Mouse (Mus musculus) forebrain, embryonic 14.5 days (tissue): Measurements from ENCODE around the gene Nae1. TPM values are rescaled to one million over a fixed set of nuclear protein-coding genes. Genes with fewer than 3 reads are reported as not detected.
A peak's percentile ranks its signal among the peaks of the same experiment; 100 is the strongest.

ENCODE experiments used
- ATAC-seq: fragments of 200-750 bp; cut with Nextera tagmentation; 2 replicates; pipeline ENCODE4 v1.8.0; 2017; ENCODE audit warnings: mild to moderate bottlenecking, moderate library complexity
- DNase-seq: peaks from one replicate; pipeline ENCODE4 v3.0.0-alpha.2; 2015; ENCODE audit warnings: low spot score
- H3K27ac ChIP-seq: fragments of 300-500 bp; sonication (generic); 2 replicates; pipeline ENCODE4 v1.5.1; 2014; ENCODE audit warnings: low read depth, mild to moderate bottlenecking, control low read depth, low read length, moderate library complexity
- H3K27me3 ChIP-seq: fragments of 300-500 bp; sonication (generic); replicated peaks from 2 replicates; pipeline ENCODE4 v1.6.1; 2014; ENCODE audit warnings: low read length, control low read depth, mixed read lengths; ENCODE audit not compliant: control insufficient read depth, insufficient read depth
- H3K36me3 ChIP-seq: fragments of 300-500 bp; sonication (generic); 2 replicates; pipeline ENCODE4 v1.6.1; 2014; ENCODE audit warnings: low read length, control low read depth; ENCODE audit not compliant: control insufficient read depth, insufficient read depth
- H3K4me1 ChIP-seq: fragments of 300-500 bp; sonication (generic); 2 replicates; pipeline ENCODE4 v1.6.1; 2014; ENCODE audit warnings: antibody characterized with exemption, low read length, control low read depth; ENCODE audit not compliant: control insufficient read depth, insufficient read depth
- H3K4me2 ChIP-seq: fragments of 300-500 bp; sonication (generic); 2 replicates; pipeline ENCODE4 v1.6.1; 2014; ENCODE audit warnings: mild to moderate bottlenecking, control low read depth, low read length
- H3K4me3 ChIP-seq: fragments of 300-500 bp; sonication (generic); 2 replicates; pipeline ENCODE4 v1.5.1; 2014; ENCODE audit warnings: low read depth, low read length, control low read depth
- H3K9ac ChIP-seq: fragments of 300-500 bp; sonication (generic); 2 replicates; pipeline ENCODE4 v1.6.1; 2014; ENCODE audit warnings: mild to moderate bottlenecking, low read length, control low read depth, moderate library complexity
- H3K9me3 ChIP-seq: fragments of 300-500 bp; sonication (generic); replicated peaks from 2 replicates; pipeline ENCODE4 v1.6.1; 2016; ENCODE audit warnings: low read length, control low read depth, mixed read lengths; ENCODE audit not compliant: control insufficient read depth
- WGBS: fragments of 180-500 bp; shearing (Covaris S2); extraction: QIAGEN DNeasy Blood & Tissue Kit; methylation state at CpG from one replicate; pipeline ENCODE4 v1.1.7; 2014; 5-methylcytosine and 5-hydroxymethylcytosine counted together
- polyA plus RNA-seq: library from polyadenylated mRNA; unstranded; fragments of >200 nt; fragmentation: Nextera tagmentation; extraction: Ambion mirVana; gene quantifications from 2 replicates; pipeline ENCODE4 v1.2.1, GENCODE M21; 2014

Gene Nae1
- polyA plus RNA-seq, 1 experiment from 2014 or later = 130 TPM

GRCm38 (mm10) chr8:104536028-104536427, 1.6 kb upstream of the Nae1 start:
- ATAC-seq (no peak), DNase-seq (no peak)
- Histone ChIP-seq H3K4me1 (peaks cover 16% of the 10 kb centered on the region), H3K9ac (no peak overlapping the region), H3K9me3 (no peaks in the 10 kb centered on the region), H3K4me2 (no peak overlapping the region), H3K4me3 (no peak overlapping the region), H3K27ac (no peak overlapping the region), H3K27me3 (peaks cover 12% of the 10 kb centered on the region), H3K36me3 (no peaks in the 10 kb centered on the region)
- 88% methylated on average over 4 of the region's 4 CpGs for WGBS

GRCm38 (mm10) chr8:104535378-104535777, 941 bp upstream of the Nae1 start:
- ATAC-seq = no peak
- H3K36me3 ChIP-seq = no peaks in the 10 kb centered on the region
- H3K27me3 ChIP-seq = peaks cover 7% of the 10 kb centered on the region
- H3K9me3 ChIP-seq = no peaks in the 10 kb centered on the region
- H3K27ac ChIP-seq = no peak overlapping the region
- peaks cover 13% of the 10 kb centered on the region for H3K4me1 ChIP-seq
- 38% methylated on average over 7 of the region's 7 CpGs for WGBS
- no peak for DNase-seq
- no peak overlapping the region for H3K4me3 ChIP-seq
- peak overlapping the region; percentile 63 for H3K4me2 ChIP-seq
- no peak overlapping the region for H3K9ac ChIP-seq

GRCm38 (mm10) chr8:104534779-104535141, 323 bp upstream of the Nae1 start:
- 12% methylated on average over 9 of the region's 9 CpGs for WGBS
- ATAC-seq (peak; percentile 60), DNase-seq (no peak)
- H3K4me3 ChIP-seq = peak overlapping the region; percentile 95
- no peaks in the 10 kb centered on the region for H3K9me3 ChIP-seq
- no peak overlapping the region for H3K27ac ChIP-seq
- peaks cover 5% of the 10 kb centered on the region for H3K36me3 ChIP-seq
- peaks cover 13% of the 10 kb centered on the region for H3K4me1 ChIP-seq
- H3K9ac ChIP-seq = peak overlapping the region; percentile 98
- peak overlapping the region; percentile 63 for H3K4me2 ChIP-seq
- H3K27me3 ChIP-seq = peaks cover under 1% of the 10 kb centered on the region

GRCm38 (mm10) chr8:104533551-104533950, 886 bp downstream of the Nae1 start:
- H3K9ac ChIP-seq = peak overlapping the region; percentile 98
- H3K36me3 ChIP-seq = peaks cover 12% of the 10 kb centered on the region
- 15% methylated on average over 7 of the region's 7 CpGs for WGBS
- H3K27ac ChIP-seq = no peak overlapping the region
- no peaks in the 10 kb centered on the region for H3K27me3 ChIP-seq
- no peaks in the 10 kb centered on the region for H3K9me3 ChIP-seq
- DNase-seq (peak; percentile 27), ATAC-seq (no peak)
- H3K4me1 ChIP-seq = peaks cover 13% of the 10 kb centered on the region
- H3K4me3 ChIP-seq = peak overlapping the region; percentile 95
- H3K4me2 ChIP-seq = peak overlapping the region; percentile 63

- Histone ChIP-seq H3K9me3 (no peaks in the 10 kb centered on the region), H3K4me3 (no peak overlapping the region), H3K4me1 (peaks cover 13% of the 10 kb centered on the region), H3K4me2 (no peak overlapping the region), H3K9ac (no peak overlapping the region), H3K36me3 (peaks cover 37% of the 10 kb centered on the region), H3K27me3 (no peaks in the 10 kb centered on the region), H3K27ac (no peak overlapping the region)
- 83% methylated on average over 6 of the region's 6 CpGs for WGBS
- DNase-seq (no peak), ATAC-seq (no peak)
These were observed 4.8 kb downstream of the Nae1 start for GRCm38 (mm10) chr8:104529671-104530070.

GRCm38 (mm10) chr8:104517872-104518271, 16.6 kb downstream of the Nae1 start:
- Histone ChIP-seq H3K4me2 (no peak overlapping the region), H3K36me3 (peaks cover 71% of the 10 kb centered on the region), H3K4me3 (no peak overlapping the region), H3K4me1 (no peaks in the 10 kb centered on the region), H3K9me3 (no peaks in the 10 kb centered on the region), H3K27me3 (no peaks in the 10 kb centered on the region), H3K27ac (no peak overlapping the region), H3K9ac (no peak overlapping the region)
- ATAC-seq = 0 out of 2 replicates have a peak, but pooled peaks have one; percentile 26
- 67% methylated on average over 5 of the region's 5 CpGs for WGBS
- DNase-seq = peak; percentile 38

GRCm38 (mm10) chr8:104510134-104510533, 24.3 kb downstream of the Nae1 start:
- no peak overlapping the region for H3K9ac ChIP-seq
- peak overlapping the region; percentile 99 for H3K4me2 ChIP-seq
- DNase-seq (no peak), ATAC-seq (0 out of 2 replicates have a peak, but pooled peaks have one; percentile 15)
- H3K4me3 ChIP-seq = no peak overlapping the region
- H3K4me1 ChIP-seq = peaks cover 3% of the 10 kb centered on the region; the same call in 1 of the 2 replicates
- H3K36me3 ChIP-seq = peaks cover 26% of the 10 kb centered on the region
- H3K27ac ChIP-seq = no peak overlapping the region
- no peaks in the 10 kb centered on the region for H3K27me3 ChIP-seq
- WGBS = 80% methylated on average over 3 of the region's 3 CpGs
- no peaks in the 10 kb centered on the region for H3K9me3 ChIP-seq

- peak within 1 kb of the TSS; percentile 49 for H3K4me3 ChIP-seq
- peak within 1 kb of the TSS; percentile 99 for H3K4me2 ChIP-seq
- no peak within 1 kb of the TSS for H3K27ac ChIP-seq
These were observed 25.1 kb downstream of the Nae1 start, which contains the start of gene Terb1 for GRCm38 (mm10) chr8:104509061-104510006. Terb1 (minus strand) TSS chr8:104509910.

GRCm38 (mm10) chr8:104479091-104479490, 55.3 kb downstream of the Nae1 start:
- ATAC-seq (no peak), DNase-seq (no peak)
- Histone ChIP-seq H3K27me3 (no peaks in the 10 kb centered on the region), H3K9ac (no peak overlapping the region), H3K4me1 (no peaks in the 10 kb centered on the region), H3K27ac (no peak overlapping the region), H3K4me2 (no peak overlapping the region), H3K36me3 (no peaks in the 10 kb centered on the region), H3K9me3 (no peaks in the 10 kb centered on the region), H3K4me3 (no peak overlapping the region)
- 51% methylated on average over 1 of the region's 1 CpGs for WGBS

More at GRCm38 (mm10) chr8:104509061-104510006, 25.1 kb downstream of the Nae1 start, which contains the start of gene Terb1:
- no peaks in the 10 kb centered on the region for H3K27me3 ChIP-seq
- H3K9me3 ChIP-seq = no peaks in the 10 kb centered on the region
- 2% methylated on average over 64 of the region's 64 CpGs for WGBS
- H3K4me1 ChIP-seq = peaks cover 3% of the 10 kb centered on the region; the same call in 1 of the 2 replicates
- ATAC-seq (peak; percentile 79), DNase-seq (peak; percentile 33)
- H3K9ac ChIP-seq = peak within 1 kb of the TSS; percentile 77
- H3K36me3 ChIP-seq = peaks cover 18% of the 10 kb centered on the region
